Mouse (Mus musculus) MEL (cell line): ENCODE results near the gene Cth. TPM values are rescaled to one million over a fixed set of nuclear protein-coding genes. Genes with fewer than 3 reads are reported as not detected.

ENCODE experiments used
- DNase-seq: peaks from one replicate; pipeline ENCODE4 v3.0.0; 2011; ENCODE audit warnings: low read depth, low spot score
- H3K27ac ChIP-seq: 2 replicates; pipeline ENCODE4 v1.5.1; 2012; ENCODE audit warnings: low read depth, mild to moderate bottlenecking, control low read depth, low read length, moderate library complexity; ENCODE audit not compliant: control insufficient read depth
- H3K27me3 ChIP-seq, 2 experiments: fragments of 150-350 bp in 1 of 2; sonication (generic) in 1 of 2; 2 replicates each; pipeline ENCODE4 v1.6.1; 2012; ENCODE audit warnings: low read length in 2 of 2, mild to moderate bottlenecking in 2 of 2, improper control_type of control experiment in 1 of 2, moderate library complexity in 1 of 2; ENCODE audit not compliant: insufficient read depth in 2 of 2, control insufficient read depth in 1 of 2
- H3K36me3 ChIP-seq, 2 experiments: 2 replicates each; pipeline ENCODE4 v1.6.1; 2012 to 2014; ENCODE audit warnings: low read length in 2 of 2, improper control_type of control experiment in 1 of 2, inconsistent platforms in 1 of 2, mild to moderate bottlenecking in 1 of 2; ENCODE audit not compliant: insufficient read depth in 2 of 2, control insufficient read depth in 1 of 2
- H3K4me1 ChIP-seq, 2 experiments: fragments of 150-350 bp in 1 of 2; sonication (generic) in 1 of 2; 2 replicates each; pipeline ENCODE4 v1.6.1; 2012; ENCODE audit warnings: low read length in 2 of 2, improper control_type of control experiment in 1 of 2, mild to moderate bottlenecking in 1 of 2; ENCODE audit not compliant: insufficient read depth in 2 of 2, control insufficient read depth in 1 of 2
- H3K4me3 ChIP-seq, 2 experiments: fragments of 150-350 bp in 1 of 2; sonication (generic) in 1 of 2; 2 replicates each; pipeline ENCODE4 v1.5.1; 2012; ENCODE audit warnings: low read depth in 2 of 2, low read length in 2 of 2, mild to moderate bottlenecking in 2 of 2, moderate library complexity in 2 of 2, control low read depth in 1 of 2, improper control_type of control experiment in 1 of 2; ENCODE audit not compliant: control insufficient read depth in 1 of 2, insufficient read depth in 1 of 2
- H3K79me2 ChIP-seq: 2 replicates; pipeline ENCODE4 v1.6.1; 2012; ENCODE audit warnings: mild to moderate bottlenecking, low read length, moderate library complexity; ENCODE audit not compliant: control insufficient read depth, poor library complexity, insufficient read depth
- H3K9ac ChIP-seq: 2 replicates; pipeline ENCODE4 v1.6.1; 2012; ENCODE audit warnings: low read depth, mild to moderate bottlenecking, control low read depth, low read length, moderate library complexity; ENCODE audit not compliant: control insufficient read depth, poor library complexity, severe bottlenecking
- H3K9me3 ChIP-seq: fragments of 150-350 bp; sonication (generic); replicated peaks from 2 replicates; pipeline ENCODE4 v1.6.1; 2012; ENCODE audit warnings: mild to moderate bottlenecking, low read length, improper control_type of control experiment, moderate library complexity; ENCODE audit not compliant: insufficient read depth
- CHD1 ChIP-seq: IDR thresholded peaks from 2 replicates; pipeline ENCODE4 v1.6.1; 2012; ENCODE audit warnings: low read depth, mild to moderate bottlenecking, inconsistent platforms, low read length, improper control_type of control experiment
- CHD2 ChIP-seq: IDR thresholded peaks from 2 replicates; pipeline ENCODE4 v1.6.1; 2011; ENCODE audit warnings: low read length, improper control_type of control experiment
- CTCF ChIP-seq, 3 experiments: IDR thresholded peaks in 2 of 3; conservative IDR thresholded peaks in 1 of 3; 2 replicates each; pipeline ENCODE4 v1.5.1; 2011 to 2012; ENCODE audit warnings: low read length in 3 of 3, low read depth in 2 of 3, mild to moderate bottlenecking in 2 of 3, improper control_type of control experiment in 1 of 3, inconsistent platforms in 1 of 3, mixed read lengths in 1 of 3, moderate library complexity in 1 of 3; ENCODE audit not compliant: control insufficient read depth in 1 of 3, insufficient read depth in 1 of 3, poor library complexity in 1 of 3, severe bottlenecking in 1 of 3
- E2F4 ChIP-seq: IDR thresholded peaks from 2 replicates; pipeline ENCODE4 v1.6.1; 2011; ENCODE audit warnings: low read depth, low read length, improper control_type of control experiment, borderline replicate concordance
- EP300 ChIP-seq, 2 experiments: IDR thresholded peaks; 2 replicates each; pipeline ENCODE4 v1.6.1; 2011; ENCODE audit warnings: improper control_type of control experiment in 2 of 2, low read length in 2 of 2, low read depth in 1 of 2, mild to moderate bottlenecking in 1 of 2
- ETS1 ChIP-seq: IDR thresholded peaks from 2 replicates; pipeline ENCODE4 v1.6.1; 2012; ENCODE audit warnings: low read depth, mild to moderate bottlenecking, inconsistent platforms, low read length, improper control_type of control experiment, moderate library complexity
- GABPA ChIP-seq: IDR thresholded peaks from 2 replicates; pipeline ENCODE4 v1.6.1; 2012; ENCODE audit warnings: low read depth, mild to moderate bottlenecking, inconsistent platforms, low read length, improper control_type of control experiment, moderate library complexity
- GATA1 ChIP-seq: IDR thresholded peaks from 2 replicates; pipeline ENCODE4 v1.6.1; 2011; ENCODE audit warnings: low read depth, low read length, improper control_type of control experiment
- JUND ChIP-seq: IDR thresholded peaks from 2 replicates; pipeline ENCODE4 v1.6.1; 2011; ENCODE audit warnings: low read depth, mild to moderate bottlenecking, improper control_type of control experiment, low read length
- KAT2A ChIP-seq: conservative IDR thresholded peaks from 2 replicates; pipeline ENCODE4 v1.6.1; 2012; ENCODE audit warnings: low read depth, low read length, improper control_type of control experiment, inconsistent platforms
- MAFK ChIP-seq: IDR thresholded peaks from 2 replicates; pipeline ENCODE4 v1.6.1; 2011; ENCODE audit warnings: low read depth, mild to moderate bottlenecking, low read length, improper control_type of control experiment, borderline replicate concordance
- MAZ ChIP-seq: IDR thresholded peaks from 2 replicates; pipeline ENCODE4 v1.6.1; 2012; ENCODE audit warnings: low read depth, mild to moderate bottlenecking, inconsistent platforms, low read length, improper control_type of control experiment
- MEF2A ChIP-seq: IDR thresholded peaks from 2 replicates; pipeline ENCODE4 v1.6.1; 2014; ENCODE audit warnings: low read depth, mild to moderate bottlenecking, inconsistent platforms, low read length, improper control_type of control experiment; ENCODE audit not compliant: poor library complexity, insufficient replicate concordance, severe bottlenecking; ENCODE audit errors: extremely low read depth
- MXI1 ChIP-seq: IDR thresholded peaks from 2 replicates; pipeline ENCODE4 v1.6.1; 2011; ENCODE audit warnings: mild to moderate bottlenecking, low read depth, low read length, improper control_type of control experiment
- NRF1 ChIP-seq: IDR thresholded peaks from 2 replicates; pipeline ENCODE4 v1.6.1; 2014; ENCODE audit warnings: low read depth, mild to moderate bottlenecking, inconsistent platforms, low read length, improper control_type of control experiment, moderate library complexity; ENCODE audit not compliant: poor library complexity, insufficient read depth, severe bottlenecking
- POLR2AphosphoS2 ChIP-seq: IDR thresholded peaks from 2 replicates; pipeline ENCODE4 v1.6.1; 2011; ENCODE audit warnings: low read length, improper control_type of control experiment
- POLR2AphosphoS5 ChIP-seq: IDR thresholded peaks from 2 replicates; pipeline ENCODE4 v1.6.1; 2012; ENCODE audit warnings: low read depth, borderline replicate concordance, mild to moderate bottlenecking, inconsistent platforms, low read length, moderate library complexity, mixed read lengths
- RCOR1 ChIP-seq: IDR thresholded peaks from 2 replicates; pipeline ENCODE4 v1.6.1; 2012; ENCODE audit warnings: low read depth, mild to moderate bottlenecking, inconsistent platforms, low read length, improper control_type of control experiment
- TBP ChIP-seq: IDR thresholded peaks from 2 replicates; pipeline ENCODE4 v1.8.0; 2011; ENCODE audit warnings: low read depth, low read length, improper control_type of control experiment
- TCF12 ChIP-seq: IDR thresholded peaks from 2 replicates; pipeline ENCODE4 v1.6.1; 2014; ENCODE audit warnings: low read depth, mild to moderate bottlenecking, inconsistent platforms, low read length, improper control_type of control experiment, moderate library complexity
- USF1 ChIP-seq: IDR thresholded peaks from 2 replicates; pipeline ENCODE4 v1.6.1; 2014; ENCODE audit warnings: low read depth, mild to moderate bottlenecking, inconsistent platforms, low read length, improper control_type of control experiment, moderate library complexity
- USF2 ChIP-seq, 2 experiments: IDR thresholded peaks; 2 replicates each; pipeline ENCODE4 v1.6.1; 2011 to 2012; ENCODE audit warnings: improper control_type of control experiment in 2 of 2, low read length in 2 of 2, borderline replicate concordance in 1 of 2, inconsistent platforms in 1 of 2, low read depth in 1 of 2, mild to moderate bottlenecking in 1 of 2; ENCODE audit not compliant: insufficient read depth in 1 of 2
- ZC3H11A ChIP-seq: IDR thresholded peaks from 2 replicates; pipeline ENCODE4 v1.6.1; 2012; ENCODE audit warnings: low read depth, mild to moderate bottlenecking, inconsistent platforms, low read length, improper control_type of control experiment
- ZNF384 ChIP-seq: IDR thresholded peaks from 2 replicates; pipeline ENCODE4 v1.6.1; 2012; ENCODE audit warnings: low read depth, mild to moderate bottlenecking, inconsistent platforms, low read length, improper control_type of control experiment
- polyA plus RNA-seq, 2 experiments: library from polyadenylated mRNA; stranded (reverse) in 1 of 2; unstranded in 1 of 2; fragments of >175 nt in 1 of 2; fragments of >200 nt in 1 of 2; gene quantifications; 2 replicates each; pipeline versions ENCODE4 v1.2.1 to v1.2.4; 2012; ENCODE audit warnings: low replicate concordance in 2 of 2, low read depth in 1 of 2; ENCODE audit not compliant: insufficient read length in 2 of 2, insufficient read depth in 1 of 2, missing spikeins in 1 of 2
- total RNA-seq: library from RNA; depleted of rRNA; stranded (reverse); fragments of 300-350 nt; gene quantifications from 2 replicates; pipeline ENCODE4 v1.2.3, GENCODE M21; 2012

Cth gene
- total and polyA plus RNA-seq, 3 experiments: 11.7 to 26.8 TPM; not detected in 1

DNA sequence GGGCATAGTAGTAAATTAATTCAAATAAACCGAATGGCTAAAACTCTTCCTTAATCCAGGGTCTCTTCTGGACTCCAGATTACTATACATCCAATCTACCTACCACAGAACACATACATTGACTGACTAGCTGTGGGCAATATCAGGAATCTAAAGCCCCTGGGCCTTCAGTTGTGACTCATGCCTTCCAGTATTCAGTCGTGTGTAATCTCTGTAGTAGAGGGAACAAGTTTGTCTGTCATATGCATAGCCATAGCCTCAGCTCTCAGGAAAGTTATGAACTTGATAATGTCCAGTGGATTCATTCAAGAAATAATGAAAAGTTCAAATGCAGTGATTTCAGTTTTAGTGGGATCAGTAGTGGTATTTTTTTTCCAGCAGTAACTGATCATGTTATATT lies 59.0 kb downstream of the Cth start:
- H3K79me2 ChIP-seq: no peaks in the 10 kb centered on the region
- H3K4me1 ChIP-seq: no peaks in the 10 kb centered on the region
- no peak for TF ChIP-seq GATA1
- TF ChIP-seq CHD1: no peak
- TF ChIP-seq MEF2A: no peak
- no peak for TF ChIP-seq MXI1
- TF ChIP-seq MAFK: no peak
- TF ChIP-seq E2F4: no peak
- TF ChIP-seq NRF1: no peak
- no peak for TF ChIP-seq EP300 (IDR thresholded peaks at IDR 0.05; ENCODE audit: low read depth in 1 of 2, low read length in 2 of 2)
- no peak for TF ChIP-seq RCOR1
- TF ChIP-seq CTCF (IDR thresholded peaks at IDR 0.05 in 2 of 3, conservative IDR thresholded peaks at IDR 0.05 in 1 of 3; ENCODE audit: control insufficient read depth in 1 of 3, insufficient read depth in 1 of 3, low read depth in 2 of 3, low read length in 3 of 3, poor library complexity in 1 of 3, severe bottlenecking in 1 of 3): no peak
- no peak for TF ChIP-seq KAT2A
- TF ChIP-seq TBP: no peak
- TF ChIP-seq JUND: no peak
- TF ChIP-seq POLR2AphosphoS5: no peak
- TF ChIP-seq TCF12: no peak
- no peak for TF ChIP-seq ZC3H11A
- TF ChIP-seq POLR2AphosphoS2: no peak
- no peak for TF ChIP-seq CHD2
- H3K9ac ChIP-seq: no peak overlapping the region
- H3K9me3 ChIP-seq: no peaks in the 10 kb centered on the region
- DNase-seq: no peak
- H3K27me3 ChIP-seq: peaks cover 0 to 1% of the 10 kb centered on the region in 2 experiments; a peak in 3 of 4 replicates
- H3K27ac ChIP-seq: no peak overlapping the region
- H3K36me3 ChIP-seq: no peaks in the 10 kb centered on the region
- H3K4me3 ChIP-seq: no peak overlapping the region

- no peaks in the 10 kb centered on the region for H3K36me3 ChIP-seq
- H3K9me3 ChIP-seq: no peaks in the 10 kb centered on the region
- DNase-seq: no peak
- peaks cover 0 to 1% of the 10 kb centered on the region in 2 experiments; a peak in 3 of 4 replicates for H3K27me3 ChIP-seq
- no peak for TF ChIP-seq ZNF384
- no peak for TF ChIP-seq NRF1
- no peak for TF ChIP-seq MAZ
- TF ChIP-seq EP300 (IDR thresholded peaks at IDR 0.05; ENCODE audit: low read depth in 1 of 2, low read length in 2 of 2): no peak
- TF ChIP-seq MAFK: no peak
- no peak for TF ChIP-seq GABPA
- no peak for TF ChIP-seq ETS1
- no peak for TF ChIP-seq USF2 (IDR thresholded peaks at IDR 0.05; ENCODE audit: borderline replicate concordance in 1 of 2, insufficient read depth in 1 of 2, low read depth in 1 of 2, low read length in 2 of 2)
- TF ChIP-seq TBP: no peak
- no peak for TF ChIP-seq RCOR1
- no peak for TF ChIP-seq USF1
- TF ChIP-seq CTCF (IDR thresholded peaks at IDR 0.05 in 2 of 3, conservative IDR thresholded peaks at IDR 0.05 in 1 of 3; ENCODE audit: control insufficient read depth in 1 of 3, insufficient read depth in 1 of 3, low read depth in 2 of 3, low read length in 3 of 3, poor library complexity in 1 of 3, severe bottlenecking in 1 of 3): no peak
- H3K9ac ChIP-seq: no peak overlapping the region
- no peak overlapping the region for H3K4me3 ChIP-seq
- no peaks in the 10 kb centered on the region for H3K4me1 ChIP-seq
- no peaks in the 10 kb centered on the region for H3K79me2 ChIP-seq
- H3K27ac ChIP-seq: no peak overlapping the region
Observed at GRCm38 (mm10) chr3:157865431-157865830, 59.4 kb downstream of the Cth start.
